Mouse (Mus musculus): ENCODE measurements around the gene Klk13. TPM values are rescaled to one million over a fixed set of nuclear protein-coding genes. Genes with fewer than 3 reads are reported as not detected.
"Not testable (repeated sequence)": the region's sequence is repeated elsewhere in the genome, so short reads cannot be mapped to it uniquely, and the experiment has no call there.

Klk13 gene
- 2.0 and 5.5 TPM in 2 replicates for polyA plus RNA-seq (2015; fragmentation: Nextera tagmentation; extraction: Ambion mirVana)

GRCm38 (mm10) chr7:43712267-43712666 lies at the start of gene Klk13:
Gene Klk13 (plus strand): TSS chr7:43712567.
- no peak within 1 kb of the TSS for H3K27ac ChIP-seq
- no peaks in the 10 kb centered on the region for H3K36me3 ChIP-seq
- H3K9ac ChIP-seq, result no peak within 1 kb of the TSS
- ATAC-seq (ENCODE audit: insufficient read depth, low FRiP score, low read depth), result no peak
- no peaks in the 10 kb centered on the region for H3K27me3 ChIP-seq (replicated peaks)
- 0 out of 2 replicates have a peak, but pooled peaks cover 3% of the 10 kb centered on the region for H3K4me1 ChIP-seq
- WGBS, result 47% methylated on average over 4 of the region's 4 CpGs
- peak within 1 kb of the TSS; percentile 1; the same call in 1 of the 2 replicates for H3K4me2 ChIP-seq
- no peaks in the 10 kb centered on the region for H3K9me3 ChIP-seq
- H3K4me3 ChIP-seq (replicated peaks), result no peak within 1 kb of the TSS

- WGBS, result 83% methylated on average over 1 of the region's 1 CpGs
- Histone ChIP-seq H3K4me1 (no peaks in the 10 kb centered on the region), H3K27ac (no peak overlapping the region), H3K27me3 (replicated peaks) (no peaks in the 10 kb centered on the region), H3K4me3 (replicated peaks) (no peak overlapping the region), H3K9me3 (no peaks in the 10 kb centered on the region), H3K36me3 (no peaks in the 10 kb centered on the region), H3K9ac (no peak overlapping the region), H3K4me2 (no peak overlapping the region)
- no peak for ATAC-seq (ENCODE audit: insufficient read depth, low FRiP score, low read depth)
Observed at GRCm38 (mm10) chr7:43662804-43663203, 49.6 kb upstream of the Klk13 start.

GRCm38 (mm10) chr7:43667221-43667620 lies 45.1 kb upstream of the Klk13 start:
- not testable (repeated sequence) for H3K4me3 ChIP-seq (replicated peaks); H3K27me3 ChIP-seq (replicated peaks); H3K4me1 ChIP-seq; H3K36me3 ChIP-seq; H3K9me3 ChIP-seq; H3K27ac ChIP-seq; ATAC-seq (ENCODE audit: insufficient read depth, low FRiP score, low read depth); H3K4me2 ChIP-seq; H3K9ac ChIP-seq
- 86% methylated on average over 4 of the region's 4 CpGs for WGBS

GRCm38 (mm10) chr7:43668582-43668981 lies 43.8 kb upstream of the Klk13 start:
- Histone ChIP-seq H3K27me3 (replicated peaks) (no peaks in the 10 kb centered on the region), H3K27ac (no peak overlapping the region), H3K4me3 (replicated peaks) (no peak overlapping the region), H3K4me1 (0 out of 2 replicates have a peak, but pooled peaks cover 7% of the 10 kb centered on the region), H3K9ac (no peak overlapping the region), H3K4me2 (no peak overlapping the region), H3K9me3 (no peaks in the 10 kb centered on the region), H3K36me3 (no peaks in the 10 kb centered on the region)
- no peak for ATAC-seq (ENCODE audit: insufficient read depth, low FRiP score, low read depth)
- 9% methylated on average over 3 of the region's 3 CpGs for WGBS

- ATAC-seq (ENCODE audit: insufficient read depth, low FRiP score, low read depth), result peak; percentile 24
- H3K4me3 ChIP-seq (replicated peaks), result peak overlapping the region; percentile 76
- no peak overlapping the region; the same call in 1 of the 2 replicates for H3K9ac ChIP-seq
- 0 out of 2 replicates have a peak, but pooled peaks cover 7% of the 10 kb centered on the region for H3K4me1 ChIP-seq
- peak overlapping the region; percentile 65 for H3K27ac ChIP-seq
- peak overlapping the region; percentile 65 for H3K4me2 ChIP-seq
- H3K9me3 ChIP-seq, result no peaks in the 10 kb centered on the region
- 63% methylated on average over 11 of the region's 11 CpGs for WGBS
- peaks cover 13% of the 10 kb centered on the region for H3K36me3 ChIP-seq
- H3K27me3 ChIP-seq (replicated peaks), result no peaks in the 10 kb centered on the region
Observed at GRCm38 (mm10) chr7:43671064-43671808, 41.1 kb upstream of the Klk13 start.

- Histone ChIP-seq H3K4me1 (0 out of 2 replicates have a peak, but pooled peaks cover 7% of the 10 kb centered on the region), H3K36me3 (peaks cover 20% of the 10 kb centered on the region), H3K9me3 (no peaks in the 10 kb centered on the region), H3K4me2 (peak within 1 kb of the TSS; percentile 65), H3K9ac (peak within 1 kb of the TSS; percentile 63), H3K27ac (peak within 1 kb of the TSS; percentile 65), H3K27me3 (replicated peaks) (no peaks in the 10 kb centered on the region), H3K4me3 (replicated peaks) (peak within 1 kb of the TSS; percentile 76)
- under 1% methylated on average over 26 of the region's 26 CpGs for WGBS
- ATAC-seq (ENCODE audit: insufficient read depth, low FRiP score, low read depth), result peak; percentile 93
Observed at GRCm38 (mm10) chr7:43671809-43672580, 40.4 kb upstream of the Klk13 start, which contains the start of gene Ctu1. Gene Ctu1 (plus strand): TSS chr7:43672016.

- Histone ChIP-seq H3K9ac (peak overlapping the region; percentile 63), H3K27ac (peak overlapping the region; percentile 55), H3K36me3 (peaks cover 28% of the 10 kb centered on the region), H3K4me2 (peak overlapping the region; percentile 65), H3K9me3 (no peaks in the 10 kb centered on the region), H3K4me3 (replicated peaks) (peak overlapping the region; percentile 76), H3K27me3 (replicated peaks) (no peaks in the 10 kb centered on the region), H3K4me1 (0 out of 2 replicates have a peak, but pooled peaks cover 7% of the 10 kb centered on the region)
- 6% methylated on average over 10 of the region's 10 CpGs for WGBS
- no peak for ATAC-seq (ENCODE audit: insufficient read depth, low FRiP score, low read depth)
Observed at GRCm38 (mm10) chr7:43672581-43673260, 39.6 kb upstream of the Klk13 start.

- Histone ChIP-seq H3K9ac (no peak overlapping the region), H3K4me3 (replicated peaks) (no peak overlapping the region), H3K4me1 (0 out of 2 replicates have a peak, but pooled peaks cover 7% of the 10 kb centered on the region), H3K4me2 (no peak overlapping the region), H3K27ac (no peak overlapping the region), H3K27me3 (replicated peaks) (no peaks in the 10 kb centered on the region), H3K9me3 (no peaks in the 10 kb centered on the region), H3K36me3 (peaks cover 35% of the 10 kb centered on the region)
- WGBS, result 91% methylated on average over 32 of the region's 32 CpGs
- no peak for ATAC-seq (ENCODE audit: insufficient read depth, low FRiP score, low read depth)
Observed at GRCm38 (mm10) chr7:43675091-43675490, 37.3 kb upstream of the Klk13 start.

- H3K27me3 ChIP-seq (replicated peaks), result no peaks in the 10 kb centered on the region
- H3K4me3 ChIP-seq (replicated peaks), result no peak overlapping the region
- H3K4me2 ChIP-seq, result no peak overlapping the region
- no peaks in the 10 kb centered on the region for H3K4me1 ChIP-seq
- H3K36me3 ChIP-seq, result peaks cover 35% of the 10 kb centered on the region
- no peak overlapping the region for H3K27ac ChIP-seq
- no peak overlapping the region for H3K9ac ChIP-seq
- H3K9me3 ChIP-seq, result no peaks in the 10 kb centered on the region
- no peak for ATAC-seq (ENCODE audit: insufficient read depth, low FRiP score, low read depth)
Observed at GRCm38 (mm10) chr7:43678517-43678916, 33.9 kb upstream of the Klk13 start.

GRCm38 (mm10) chr7:43680960-43681359 lies 31.4 kb upstream of the Klk13 start:
- Histone ChIP-seq H3K9me3 (no peaks in the 10 kb centered on the region), H3K9ac (no peak overlapping the region), H3K27me3 (replicated peaks) (no peaks in the 10 kb centered on the region), H3K4me3 (replicated peaks) (no peak overlapping the region), H3K36me3 (peaks cover 25% of the 10 kb centered on the region), H3K4me1 (no peaks in the 10 kb centered on the region), H3K27ac (no peak overlapping the region), H3K4me2 (no peak overlapping the region)
- ATAC-seq (ENCODE audit: insufficient read depth, low FRiP score, low read depth), result peak; percentile 45
- 21% methylated on average over 5 of the region's 5 CpGs for WGBS

- H3K27me3 ChIP-seq (replicated peaks); H3K27ac ChIP-seq; H3K4me3 ChIP-seq (replicated peaks); H3K9ac ChIP-seq; H3K36me3 ChIP-seq; ATAC-seq (ENCODE audit: insufficient read depth, low FRiP score, low read depth); H3K4me1 ChIP-seq; H3K9me3 ChIP-seq; H3K4me2 ChIP-seq: not testable (repeated sequence)
- 5% methylated on average over 1 of the region's 1 CpGs for WGBS
Observed at GRCm38 (mm10) chr7:43682511-43682910, 29.9 kb upstream of the Klk13 start.
